Mouse (Mus musculus): ENCODE data around the gene Yap1. TPM values are rescaled to one million over a fixed set of nuclear protein-coding genes. Genes with fewer than 3 reads are reported as not detected.

Yap1 gene
- polyA plus RNA-seq, 1 experiment from 2014 or later: 13.8 TPM

DNA sequence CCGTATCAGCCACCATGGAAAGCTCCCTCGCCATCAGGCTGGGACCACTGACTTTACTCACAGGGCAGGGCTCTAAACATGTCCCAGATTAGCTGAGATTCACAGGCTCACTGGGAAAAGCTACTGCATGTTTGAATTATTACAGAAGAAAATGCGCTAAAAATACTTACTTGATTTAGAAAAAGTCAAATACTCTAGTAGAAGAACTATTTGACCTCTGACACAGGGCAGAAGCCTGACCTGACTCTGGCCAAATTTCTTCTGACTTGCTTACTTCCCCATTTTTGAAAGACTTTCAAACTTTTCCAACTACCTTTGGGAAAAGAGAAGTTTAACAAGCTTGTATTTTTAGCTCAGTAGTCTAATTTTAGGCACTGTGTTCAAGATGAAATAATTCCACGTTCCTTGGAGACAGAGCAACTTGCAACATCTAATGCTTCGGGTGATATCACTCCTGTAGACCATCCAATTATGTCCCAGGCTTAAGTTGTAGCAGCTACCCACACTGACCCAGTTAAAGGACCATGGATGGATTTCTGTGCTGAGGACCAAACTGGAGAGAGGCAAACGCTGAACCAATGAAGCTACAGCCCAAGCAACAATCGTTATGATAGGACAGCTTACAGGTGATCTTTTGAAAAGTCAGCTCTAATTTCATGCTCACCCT, 60.5 kb downstream of the Yap1 start:
- no peak for ATAC-seq
- Histone ChIP-seq H3K4me3 (no peak overlapping the region), H3K27ac (no peak overlapping the region), H3K9ac (no peak overlapping the region), H3K27me3 (no peaks in the 10 kb centered on the region), H3K4me2 (no peak overlapping the region), H3K9me3 (replicated peaks) (no peaks in the 10 kb centered on the region), H3K36me3 (ENCODE audit: poor library complexity, severe bottlenecking) (peaks cover 22% of the 10 kb centered on the region), H3K4me1 (no peaks in the 10 kb centered on the region)
- 92% methylated on average over 7 of the region's 7 CpGs for WGBS

- H3K4me1 ChIP-seq: no peaks in the 10 kb centered on the region
- H3K9me3 ChIP-seq (replicated peaks): no peaks in the 10 kb centered on the region
- H3K4me3 ChIP-seq: no peak overlapping the region
- WGBS: 96% methylated on average over 8 of the region's 8 CpGs
- no peaks in the 10 kb centered on the region for H3K27me3 ChIP-seq
- peaks cover 17% of the 10 kb centered on the region for H3K36me3 ChIP-seq (ENCODE audit: poor library complexity, severe bottlenecking)
- no peak overlapping the region for H3K4me2 ChIP-seq
- no peak for ATAC-seq
- H3K9ac ChIP-seq: no peak overlapping the region
- H3K27ac ChIP-seq: no peak overlapping the region
These were observed 61.7 kb downstream of the Yap1 start for GRCm38 (mm10) chr9:7942701-7943100.

DNA sequence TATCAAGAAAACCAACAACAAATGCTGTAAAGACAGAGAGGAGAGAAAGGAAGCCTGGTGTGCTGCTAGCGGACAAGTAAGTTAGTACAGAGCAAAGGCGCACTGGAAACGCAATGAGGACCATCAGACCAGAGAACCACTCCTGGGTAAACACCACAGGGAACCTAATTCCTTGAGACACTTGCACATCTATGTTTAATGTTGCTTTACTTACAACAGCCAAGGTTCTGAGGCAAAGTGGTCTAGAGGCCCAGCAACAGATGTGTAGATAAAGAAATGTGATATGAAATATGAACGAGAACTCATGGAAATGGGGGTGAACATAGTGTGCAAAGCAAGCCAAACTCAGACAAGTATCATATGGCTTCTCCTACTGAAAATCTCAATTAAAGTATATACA, 64.3 kb downstream of the Yap1 start:
- Histone ChIP-seq H3K36me3 (ENCODE audit: poor library complexity, severe bottlenecking) (peaks cover 33% of the 10 kb centered on the region), H3K27me3 (no peaks in the 10 kb centered on the region), H3K4me2 (no peak overlapping the region), H3K4me3 (no peak overlapping the region), H3K27ac (no peak overlapping the region), H3K9ac (no peak overlapping the region), H3K4me1 (no peaks in the 10 kb centered on the region), H3K9me3 (replicated peaks) (no peaks in the 10 kb centered on the region)
- WGBS: 98% methylated on average over 4 of the region's 4 CpGs
- ATAC-seq: no peak

- no peaks in the 10 kb centered on the region for H3K27me3 ChIP-seq
- no peak overlapping the region for H3K9ac ChIP-seq
- WGBS: 97% methylated on average over 10 of the region's 10 CpGs
- no peak overlapping the region for H3K4me2 ChIP-seq
- H3K36me3 ChIP-seq (ENCODE audit: poor library complexity, severe bottlenecking): peaks cover 68% of the 10 kb centered on the region
- no peaks in the 10 kb centered on the region for H3K4me1 ChIP-seq
- H3K27ac ChIP-seq: no peak overlapping the region
- H3K9me3 ChIP-seq (replicated peaks): peaks cover 12% of the 10 kb centered on the region
- ATAC-seq: no peak
- no peak overlapping the region for H3K4me3 ChIP-seq
These were observed 70.0 kb downstream of the Yap1 start for GRCm38 (mm10) chr9:7934419-7934818.

GRCm38 (mm10) chr9:7929552-7929951, 74.8 kb downstream of the Yap1 start:
- Histone ChIP-seq H3K9me3 (replicated peaks) (peaks cover 12% of the 10 kb centered on the region), H3K9ac (no peak overlapping the region), H3K4me3 (no peak overlapping the region), H3K27ac (no peak overlapping the region), H3K4me1 (no peaks in the 10 kb centered on the region), H3K27me3 (no peaks in the 10 kb centered on the region), H3K36me3 (ENCODE audit: poor library complexity, severe bottlenecking) (peaks cover 41% of the 10 kb centered on the region), H3K4me2 (no peak overlapping the region)
- WGBS: 80% methylated on average over 6 of the region's 6 CpGs
- no peak for ATAC-seq

GRCm38 (mm10) chr9:7928866-7929265, 75.5 kb downstream of the Yap1 start:
- Histone ChIP-seq H3K9ac (no peak overlapping the region), H3K4me1 (no peaks in the 10 kb centered on the region), H3K27me3 (no peaks in the 10 kb centered on the region), H3K36me3 (ENCODE audit: poor library complexity, severe bottlenecking) (peaks cover 35% of the 10 kb centered on the region), H3K27ac (no peak overlapping the region), H3K9me3 (replicated peaks) (peaks cover 12% of the 10 kb centered on the region), H3K4me3 (no peak overlapping the region), H3K4me2 (no peak overlapping the region)
- WGBS: 90% methylated on average over 3 of the region's 3 CpGs
- ATAC-seq: no peak

GRCm38 (mm10) chr9:7928207-7928793, 76.1 kb downstream of the Yap1 start:
- no peaks in the 10 kb centered on the region for H3K4me1 ChIP-seq

DNA sequence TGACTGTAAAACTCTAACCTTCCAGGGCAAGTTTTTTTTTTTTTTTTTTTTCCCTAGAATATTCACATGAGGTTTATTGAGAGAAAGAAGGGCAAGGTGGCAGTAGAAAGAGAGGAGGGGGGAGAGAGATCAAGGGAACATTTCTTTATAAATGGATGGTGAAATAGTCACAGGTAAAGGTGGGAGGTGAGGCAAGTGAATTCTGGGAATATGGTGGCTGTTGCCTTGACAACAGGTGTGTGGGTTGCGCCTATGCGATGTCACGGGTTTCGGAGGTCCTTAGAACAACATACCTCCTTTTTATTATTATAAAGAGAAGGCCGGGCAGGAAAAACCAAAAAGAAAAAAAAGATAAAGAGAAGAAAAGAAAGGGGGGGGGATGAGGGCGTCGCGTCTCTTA, 89.5 kb downstream of the Yap1 start:
- 0 out of 2 replicates have a peak, but pooled peaks have one; percentile 2 for ATAC-seq
- Histone ChIP-seq H3K4me3 (no peak overlapping the region), H3K27ac (no peak overlapping the region), H3K9ac (no peak overlapping the region), H3K4me1 (0 out of 2 replicates have a peak, but pooled peaks cover 7% of the 10 kb centered on the region), H3K9me3 (replicated peaks) (no peaks in the 10 kb centered on the region), H3K36me3 (ENCODE audit: poor library complexity, severe bottlenecking) (no peaks in the 10 kb centered on the region), H3K27me3 (no peaks in the 10 kb centered on the region), H3K4me2 (peak overlapping the region; percentile 57)
- WGBS: 57% methylated on average over 8 of the region's 8 CpGs

More at GRCm38 (mm10) chr9:7928207-7928793, 76.1 kb downstream of the Yap1 start:
- H3K9ac ChIP-seq: no peak overlapping the region
- 92% methylated on average over 3 of the region's 3 CpGs for WGBS
- H3K9me3 ChIP-seq (replicated peaks): peaks cover 12% of the 10 kb centered on the region
- H3K4me3 ChIP-seq: no peak overlapping the region
- no peaks in the 10 kb centered on the region for H3K27me3 ChIP-seq
- no peak overlapping the region for H3K4me2 ChIP-seq
- ATAC-seq: no peak
- H3K36me3 ChIP-seq (ENCODE audit: poor library complexity, severe bottlenecking): peaks cover 30% of the 10 kb centered on the region
- no peak overlapping the region for H3K27ac ChIP-seq

- H3K4me3 ChIP-seq: peak overlapping the region; percentile 26
- H3K27ac ChIP-seq: no peak overlapping the region
- no peaks in the 10 kb centered on the region for H3K36me3 ChIP-seq (ENCODE audit: poor library complexity, severe bottlenecking)
- H3K9ac ChIP-seq: no peak overlapping the region
- 4% methylated on average over 11 of the region's 11 CpGs for WGBS
- H3K4me2 ChIP-seq: peak overlapping the region; percentile 57
- H3K27me3 ChIP-seq: no peaks in the 10 kb centered on the region
- ATAC-seq: peak; percentile 95
- no peaks in the 10 kb centered on the region for H3K9me3 ChIP-seq (replicated peaks)
- H3K4me1 ChIP-seq: 0 out of 2 replicates have a peak, but pooled peaks cover 7% of the 10 kb centered on the region
These were observed 89.9 kb downstream of the Yap1 start for GRCm38 (mm10) chr9:7914487-7914886.

GRCm38 (mm10) chr9:7913953-7914352, 90.4 kb downstream of the Yap1 start:
- Histone ChIP-seq H3K27ac (no peak overlapping the region), H3K4me1 (0 out of 2 replicates have a peak, but pooled peaks cover 7% of the 10 kb centered on the region), H3K9me3 (replicated peaks) (no peaks in the 10 kb centered on the region), H3K27me3 (no peaks in the 10 kb centered on the region), H3K36me3 (ENCODE audit: poor library complexity, severe bottlenecking) (no peaks in the 10 kb centered on the region), H3K9ac (no peak overlapping the region), H3K4me3 (peak overlapping the region; percentile 26), H3K4me2 (peak overlapping the region; percentile 57)
- peak; percentile 59 for ATAC-seq
- 50% methylated on average over 19 of the region's 19 CpGs for WGBS

DNA sequence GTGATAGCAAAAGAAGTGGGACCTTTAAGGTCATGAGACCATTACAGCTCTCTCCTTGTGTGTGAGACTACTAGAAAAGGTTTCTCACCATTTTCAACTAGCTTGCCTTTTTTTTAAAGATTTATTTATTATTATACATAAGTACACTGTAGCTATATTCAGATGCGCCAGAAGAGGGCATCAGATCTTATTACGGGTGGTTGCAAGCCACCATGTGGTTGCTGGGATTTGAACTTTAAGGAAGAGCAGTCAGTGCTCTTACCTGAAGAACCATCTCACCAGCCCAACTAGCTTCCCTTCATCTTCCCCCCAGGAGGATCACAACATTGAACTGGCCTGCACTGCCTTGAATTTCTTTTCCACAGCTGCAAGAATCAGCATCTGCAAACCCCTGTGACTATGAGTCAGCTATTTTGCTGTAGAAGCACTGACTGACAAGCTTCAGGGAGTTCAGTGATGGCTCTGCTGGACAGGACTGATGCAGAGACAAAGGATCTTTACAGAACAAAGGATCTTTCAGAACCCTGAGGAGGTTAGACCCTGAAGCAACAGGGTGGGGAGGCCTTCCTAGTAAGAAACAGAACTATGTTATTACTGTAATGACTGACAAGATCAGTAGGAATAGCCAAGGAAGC, 96.9 kb downstream of the Yap1 start:
- Histone ChIP-seq H3K4me3 (no peak overlapping the region), H3K4me1 (no peaks in the 10 kb centered on the region), H3K27me3 (no peaks in the 10 kb centered on the region), H3K4me2 (no peak overlapping the region), H3K27ac (no peak overlapping the region), H3K36me3 (ENCODE audit: poor library complexity, severe bottlenecking) (no peaks in the 10 kb centered on the region), H3K9ac (no peak overlapping the region), H3K9me3 (replicated peaks) (no peaks in the 10 kb centered on the region)
- 81% methylated on average over 2 of the region's 2 CpGs for WGBS
- ATAC-seq: no peak

DNA sequence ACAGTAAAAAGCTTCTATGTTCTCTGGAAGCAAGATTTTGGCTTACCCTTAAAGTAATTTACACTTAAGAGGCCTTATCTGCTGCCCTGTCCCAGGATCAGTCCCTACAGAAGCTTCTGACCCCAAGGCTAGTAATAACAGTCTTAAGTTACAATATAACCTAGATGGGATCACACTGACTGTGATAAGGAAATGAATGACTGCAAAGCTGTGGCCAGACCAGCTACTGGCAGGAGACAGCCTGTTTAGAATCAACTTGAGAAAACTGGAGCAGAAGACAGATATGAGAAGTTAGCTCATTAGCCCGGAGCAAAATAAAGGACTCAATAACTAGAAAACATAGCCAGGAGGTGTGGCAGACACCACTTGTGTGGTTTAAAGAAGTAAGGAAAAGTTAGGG, 97.8 kb downstream of the Yap1 start:
- 92% methylated on average over 1 of the region's 1 CpGs for WGBS
- Histone ChIP-seq H3K4me1 (no peaks in the 10 kb centered on the region), H3K4me2 (no peak overlapping the region), H3K27ac (no peak overlapping the region), H3K4me3 (no peak overlapping the region), H3K9me3 (replicated peaks) (no peaks in the 10 kb centered on the region), H3K27me3 (no peaks in the 10 kb centered on the region), H3K9ac (no peak overlapping the region), H3K36me3 (ENCODE audit: poor library complexity, severe bottlenecking) (no peaks in the 10 kb centered on the region)
- no peak for ATAC-seq

Measured in forebrain, embryonic 13.5 days (tissue).